In the genomic region with DNA sequence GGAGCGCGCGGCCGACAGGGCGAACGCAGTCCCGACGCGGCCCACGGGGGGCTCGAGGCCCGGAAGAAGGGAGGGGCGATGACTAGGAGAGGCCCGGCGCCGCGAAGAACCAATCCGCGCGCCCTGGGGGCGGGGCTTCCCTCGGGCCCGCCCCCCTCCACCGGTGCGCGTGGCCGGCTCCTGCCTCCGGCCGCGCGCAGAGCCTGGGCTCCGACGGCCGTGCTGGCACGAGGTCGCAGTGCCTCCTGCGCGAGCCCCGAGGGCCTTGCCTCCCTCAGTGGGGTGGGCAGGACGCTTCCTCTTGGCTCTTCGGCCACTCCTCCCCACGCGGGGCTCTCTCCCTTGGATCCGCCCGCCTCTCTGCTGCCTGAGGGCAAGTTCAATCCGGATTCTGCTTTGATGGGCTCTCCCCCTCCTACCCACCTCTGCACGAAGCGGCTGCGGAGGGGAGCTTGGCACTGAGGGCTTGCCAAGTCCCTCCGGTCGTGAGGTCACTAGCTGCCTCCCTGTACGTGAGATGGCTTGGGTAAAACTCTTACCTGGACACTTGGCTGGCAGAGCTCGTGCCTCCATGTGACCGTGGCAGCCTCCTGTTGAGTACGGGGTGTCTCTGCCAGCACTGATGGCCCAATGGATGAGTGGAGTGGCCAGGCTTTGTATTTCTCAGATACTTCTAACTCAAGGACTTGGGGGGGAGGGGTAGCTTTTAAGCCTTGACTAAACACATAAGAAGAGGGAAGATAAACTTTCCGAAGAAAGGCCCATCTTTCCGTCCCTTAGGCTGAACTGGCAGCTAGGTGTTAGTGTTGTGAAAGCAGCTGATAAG, we compare ENCODE assay signal across 7 mouse cellular contexts. TPM values are rescaled to one million over a fixed set of nuclear protein-coding genes. Genes with fewer than 3 reads are reported as not detected.
DNase-seq lines count a peak whose midpoint lies in the region; ATAC-seq and TF ChIP-seq lines count a peak whose summit lies in the region.

Gene Btg3 (minus strand): TSS at position 448 of the 826 bp plus-strand sequence.

- peaks cover 22% of the 10 kb centered on the region for H3K4me1 ChIP-seq in embryonic facial prominence, embryonic 10.5 days
- H3K4me1 ChIP-seq in intestine, postnatal 0 days (replicated peaks; ENCODE audit: control insufficient read depth, insufficient read depth, low read length) = no peaks in the 10 kb centered on the region
- peaks cover 8% of the 10 kb centered on the region; the same call in 1 of the 2 replicates for H3K4me1 ChIP-seq in midbrain, embryonic 12.5 days
- H3K4me1 ChIP-seq in small intestine, adult 2 months (ENCODE audit: control insufficient read depth, insufficient read depth, insufficient read length, low read length) = peaks cover 5% of the 10 kb centered on the region; the same call in 1 of the 2 replicates

- H3K9me3 ChIP-seq in embryonic facial prominence, embryonic 10.5 days = no peaks in the 10 kb centered on the region
- no peaks in the 10 kb centered on the region for H3K9me3 ChIP-seq in intestine, postnatal 0 days (ENCODE audit: control insufficient read depth)
- no peaks in the 10 kb centered on the region for H3K9me3 ChIP-seq in midbrain, embryonic 12.5 days

- H3K27me3 ChIP-seq in embryonic facial prominence, embryonic 10.5 days (replicated peaks; ENCODE audit: low read depth, poor library complexity, severe bottlenecking) = no peaks in the 10 kb centered on the region
- H3K27me3 ChIP-seq in intestine, postnatal 0 days (replicated peaks; ENCODE audit: control insufficient read depth, insufficient read depth, low read length) = no peaks in the 10 kb centered on the region
- H3K27me3 ChIP-seq in midbrain, embryonic 12.5 days = no peaks in the 10 kb centered on the region
- no peaks in the 10 kb centered on the region for H3K27me3 ChIP-seq in small intestine, adult 2 months (ENCODE audit: control insufficient read depth, insufficient read depth, low read length)

- H3K27ac ChIP-seq in embryonic facial prominence, embryonic 10.5 days (replicated peaks) = peak within 1 kb of the TSS; percentile 98
- peak within 1 kb of the TSS; percentile 76 for H3K27ac ChIP-seq in intestine, postnatal 0 days (ENCODE audit: low read depth, low read length)
- peak within 1 kb of the TSS; percentile 71 for H3K27ac ChIP-seq in midbrain, embryonic 12.5 days (replicated peaks)
- H3K27ac ChIP-seq in small intestine, adult 2 months (ENCODE audit: insufficient read depth, low read depth, low read length) = no peak within 1 kb of the TSS

- 2% methylated on average over 57 of the region's 57 CpGs for WGBS in embryonic facial prominence, embryonic 10.5 days
- 4% methylated on average over 39 of the region's 57 CpGs for WGBS in intestine, postnatal 0 days
- WGBS in midbrain, embryonic 12.5 days = 2% methylated on average over 51 of the region's 57 CpGs
- WGBS in small intestine, adult 2 months = 6% methylated on average over 57 of the region's 57 CpGs

- TF ChIP-seq POLR2A in small intestine, adult 2 months (IDR thresholded peaks at IDR 0.05; ENCODE audit: low read depth, low read length) = no peak

- ATAC-seq in intestine, postnatal 0 days = peak; percentile 97
- ATAC-seq in midbrain, embryonic 12.5 days (ENCODE audit: low FRiP score, low read depth) = peak; percentile 97

- peak; percentile 1; the same call in 1 of the 2 replicates for TF ChIP-seq CTCF in intestine, postnatal 0 days (IDR thresholded peaks at IDR 0.05; ENCODE audit: low read depth)
- no peak for TF ChIP-seq CTCF in small intestine, adult 2 months (IDR thresholded peaks at IDR 0.05; ENCODE audit: extremely low read depth, insufficient read length, insufficient replicate concordance, low read depth, low read length)

- peak; percentile 95 for DNase-seq in adrenal gland, postnatal 10 days
- peak; percentile 95 for DNase-seq in embryonic facial prominence, embryonic 10.5 days (ENCODE audit: low spot score)
- peak; percentile 33 for DNase-seq in gonadal fat pad, adult 2 months (ENCODE audit: low read depth)
- peak; percentile 93 for DNase-seq in left cerebral cortex, postnatal 4 days

- H3K4me2 ChIP-seq in intestine, postnatal 0 days (replicated peaks; ENCODE audit: low read depth) = peak within 1 kb of the TSS; percentile 88
- peak within 1 kb of the TSS; percentile 68 for H3K4me2 ChIP-seq in midbrain, embryonic 12.5 days (replicated peaks)

- H3K4me3 ChIP-seq in embryonic facial prominence, embryonic 10.5 days = peak within 1 kb of the TSS; percentile 94
- peak within 1 kb of the TSS; percentile 92 for H3K4me3 ChIP-seq in intestine, postnatal 0 days (ENCODE audit: low read depth, low read length)
- peak within 1 kb of the TSS; percentile 72 for H3K4me3 ChIP-seq in midbrain, embryonic 12.5 days
- H3K4me3 ChIP-seq in small intestine, adult 2 months (ENCODE audit: low read depth, low read length) = peak within 1 kb of the TSS; percentile 86

- peak within 1 kb of the TSS; percentile 98 for H3K9ac ChIP-seq in intestine, postnatal 0 days (ENCODE audit: low read depth, low read length)
- peak within 1 kb of the TSS; percentile 79 for H3K9ac ChIP-seq in midbrain, embryonic 12.5 days (replicated peaks)

- intact Hi-C loops in left cerebral cortex, postnatal 4 days (cut with DNase I) = no loop called here

- peaks cover 11% of the 10 kb centered on the region for H3K36me3 ChIP-seq in embryonic facial prominence, embryonic 10.5 days (replicated peaks)
- H3K36me3 ChIP-seq in intestine, postnatal 0 days (ENCODE audit: control insufficient read depth, insufficient read depth) = peaks cover 6% of the 10 kb centered on the region; the same call in 1 of the 2 replicates
- H3K36me3 ChIP-seq in midbrain, embryonic 12.5 days = peaks cover 8% of the 10 kb centered on the region; the same call in 1 of the 2 replicates
- H3K36me3 ChIP-seq in small intestine, adult 2 months (ENCODE audit: control insufficient read depth, insufficient read depth, low read length) = no peaks in the 10 kb centered on the region

RNA-seq across cellular contexts. Expression of gene Btg3, which starts in this region (rescaled TPM):
- total RNA-seq in adrenal gland, postnatal 10 days (2021) = 10 to 100 TPM; 17.4 to 36.3 TPM
- polyA plus RNA-seq in embryonic facial prominence, embryonic 10.5 days (2016; fragmentation: Nextera tagmentation; extraction: Ambion mirVana) = 31.0 and 36.6 TPM in 2 replicates
- polyA plus RNA-seq in gonadal fat pad, adult 2 months (2012; rRNA removed) = 44.1 and 48.2 TPM in 2 replicates
- polyA plus RNA-seq in intestine, postnatal 0 days (2015; fragmentation: Nextera tagmentation; extraction: Ambion mirVana) = 25.5 and 26.9 TPM in 2 replicates
- total RNA-seq in left cerebral cortex, postnatal 4 days (2021) = 1 to 10 TPM; 3.5 to 5.4 TPM
- 43.6 and 47.0 TPM in 2 replicates for polyA plus RNA-seq in midbrain, embryonic 12.5 days (2016; fragmentation: Nextera tagmentation; extraction: Ambion mirVana)
- polyA plus RNA-seq in small intestine, adult 2 months (2012; rRNA removed) = 0.39 and 0.72 TPM in 2 replicates

Comparison
In these comparisons a context has a peak if more than half of its experiments do, and no peak if none do; other contexts are left out.
1. RNA of gene Btg3 (polyA plus RNA-seq): 44.1 to 48.2 TPM in gonadal fat pad, adult 2 months, 43.6 to 47.0 TPM in midbrain, embryonic 12.5 days, 31.0 to 36.6 TPM in embryonic facial prominence, embryonic 10.5 days and 25.5 to 26.9 TPM in intestine, postnatal 0 days; 0.39 to 0.72 TPM in small intestine, adult 2 months; every median in the first group is over 10 times any median in the second.
2. DNase-seq: peak in every context shown above with its lines; median percentile 95 in adrenal gland, postnatal 10 days; 95 in embryonic facial prominence, embryonic 10.5 days; 93 in left cerebral cortex, postnatal 4 days; 33 in gonadal fat pad, adult 2 months.
3. Peak in every context shown above with its lines, with median percentiles within 50 percentile points of each other: H3K4me3 ChIP-seq.